Mouse (Mus musculus): ENCODE data around the gene Pbld2. TPM values are rescaled to one million over a fixed set of nuclear protein-coding genes. Genes with fewer than 3 reads are reported as not detected.
A peak's percentile ranks its signal among the peaks of the same experiment; 100 is the strongest.

Gene Pbld2
- polyA plus RNA-seq, 1 experiment from 2014 or later, result 0.42 TPM

DNA sequence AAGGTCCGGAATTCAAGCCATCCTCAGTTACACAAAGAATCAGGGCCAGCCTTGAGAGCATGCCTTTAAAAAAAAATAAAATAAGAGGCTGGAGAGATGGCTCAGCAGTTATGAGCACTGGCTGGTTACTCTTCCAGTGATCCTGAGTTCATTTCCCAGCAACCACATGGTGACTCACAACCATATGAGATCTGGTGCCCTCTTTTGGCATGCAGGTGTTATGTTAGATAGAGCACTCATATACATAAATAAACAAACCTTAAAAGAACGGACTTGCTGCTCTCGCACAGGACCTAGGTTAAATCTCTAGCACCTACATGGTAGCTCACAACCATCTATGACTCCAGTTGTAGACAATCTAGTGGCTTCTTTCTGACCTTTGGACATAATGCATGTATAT, 15.9 kb upstream of the Pbld2 start:
- no peak overlapping the region for H3K4me2 ChIP-seq
- H3K9me3 ChIP-seq (replicated peaks), result no peaks in the 10 kb centered on the region
- peaks cover 72% of the 10 kb centered on the region for H3K36me3 ChIP-seq
- no peak for ATAC-seq (replicated peaks; ENCODE audit: insufficient number of reproducible peaks, insufficient read depth, low FRiP score, low read depth)
- WGBS, result 61% methylated on average over 3 of the region's 3 CpGs
- H3K4me1 ChIP-seq (replicated peaks), result no peaks in the 10 kb centered on the region
- H3K4me3 ChIP-seq, result no peak overlapping the region
- H3K9ac ChIP-seq, result no peak overlapping the region
- no peaks in the 10 kb centered on the region for H3K27me3 ChIP-seq
- H3K27ac ChIP-seq, result no peak overlapping the region

DNA sequence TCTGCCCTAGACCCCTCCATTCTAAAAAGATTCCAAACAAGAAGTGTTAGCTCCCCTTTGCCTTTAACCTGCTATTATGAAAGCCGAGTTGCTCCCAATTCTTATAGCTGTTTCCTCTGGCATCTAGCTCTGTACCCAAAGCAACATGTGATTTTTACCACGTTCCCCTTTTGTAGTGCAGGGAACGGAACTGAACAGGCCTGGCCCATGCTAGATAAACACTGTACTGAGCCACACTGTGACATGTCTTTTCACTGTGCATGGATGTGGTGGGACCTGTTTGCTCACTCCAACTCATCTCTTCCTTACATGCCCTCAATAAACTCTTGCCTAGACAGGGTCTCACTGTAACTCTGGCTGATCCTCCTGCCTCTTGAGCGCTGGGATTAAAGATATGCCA, 13.8 kb upstream of the Pbld2 start:
- H3K27ac ChIP-seq, result no peak overlapping the region
- H3K4me3 ChIP-seq, result no peak overlapping the region
- 75% methylated on average over 4 of the region's 4 CpGs for WGBS
- H3K9me3 ChIP-seq (replicated peaks), result no peaks in the 10 kb centered on the region
- ATAC-seq (replicated peaks; ENCODE audit: insufficient number of reproducible peaks, insufficient read depth, low FRiP score, low read depth), result no peak
- H3K27me3 ChIP-seq, result no peaks in the 10 kb centered on the region
- peaks cover 82% of the 10 kb centered on the region for H3K36me3 ChIP-seq
- H3K4me1 ChIP-seq (replicated peaks), result no peaks in the 10 kb centered on the region
- no peak overlapping the region for H3K4me2 ChIP-seq
- no peak overlapping the region for H3K9ac ChIP-seq

DNA sequence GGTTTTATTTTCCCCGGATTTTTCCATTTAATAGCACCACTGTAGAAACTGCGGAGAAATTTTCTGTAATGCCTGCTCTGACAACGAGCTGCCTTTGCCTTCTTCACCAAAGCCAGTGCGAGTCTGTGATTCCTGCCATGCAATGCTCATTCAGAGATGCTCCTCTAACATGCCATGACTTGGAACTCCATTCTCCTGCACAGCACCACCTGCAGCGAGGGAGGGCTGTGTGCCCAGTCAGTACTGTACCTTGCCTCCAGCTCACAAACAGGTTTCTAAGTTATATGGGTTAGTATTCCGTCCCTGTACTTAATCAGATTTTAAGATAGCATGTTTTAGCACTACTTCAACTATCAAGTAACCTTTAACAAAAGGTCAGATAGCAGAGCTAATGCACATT, 12.6 kb upstream of the Pbld2 start:
- no peak for ATAC-seq (replicated peaks; ENCODE audit: insufficient number of reproducible peaks, insufficient read depth, low FRiP score, low read depth)
- Histone ChIP-seq H3K27me3 (no peaks in the 10 kb centered on the region), H3K9ac (no peak overlapping the region), H3K9me3 (replicated peaks) (no peaks in the 10 kb centered on the region), H3K4me3 (no peak overlapping the region), H3K4me2 (no peak overlapping the region), H3K27ac (no peak overlapping the region), H3K36me3 (peaks cover 83% of the 10 kb centered on the region), H3K4me1 (replicated peaks) (no peaks in the 10 kb centered on the region)
- WGBS, result 85% methylated on average over 6 of the region's 6 CpGs

DNA sequence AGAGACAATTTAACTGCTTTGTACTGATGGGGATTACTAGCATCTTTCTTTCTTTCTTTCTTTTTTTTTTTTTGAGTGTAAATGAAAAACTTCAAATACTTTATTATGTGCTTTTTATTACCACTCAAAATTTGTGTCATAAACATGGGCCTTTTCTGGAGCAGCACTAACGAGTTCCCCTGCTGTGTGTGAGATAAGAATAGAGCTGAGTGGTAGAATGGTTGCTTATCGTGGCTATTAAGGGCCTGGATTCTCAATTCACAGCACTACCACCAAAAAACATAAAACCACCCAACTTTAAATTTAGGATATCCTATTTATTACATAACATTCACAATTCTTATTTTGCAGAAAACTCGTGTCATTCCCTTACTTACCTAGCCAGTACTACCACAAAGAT, 10.6 kb upstream of the Pbld2 start:
- Histone ChIP-seq H3K36me3 (peaks cover 80% of the 10 kb centered on the region), H3K4me3 (no peak overlapping the region), H3K4me1 (replicated peaks) (no peaks in the 10 kb centered on the region; the same call in 1 of the 2 replicates), H3K9me3 (replicated peaks) (no peaks in the 10 kb centered on the region), H3K9ac (no peak overlapping the region), H3K27ac (no peak overlapping the region), H3K4me2 (no peak overlapping the region), H3K27me3 (no peaks in the 10 kb centered on the region)
- no peak for ATAC-seq (replicated peaks; ENCODE audit: insufficient number of reproducible peaks, insufficient read depth, low FRiP score, low read depth)
- WGBS, result 67% methylated on average over 3 of the region's 3 CpGs

DNA sequence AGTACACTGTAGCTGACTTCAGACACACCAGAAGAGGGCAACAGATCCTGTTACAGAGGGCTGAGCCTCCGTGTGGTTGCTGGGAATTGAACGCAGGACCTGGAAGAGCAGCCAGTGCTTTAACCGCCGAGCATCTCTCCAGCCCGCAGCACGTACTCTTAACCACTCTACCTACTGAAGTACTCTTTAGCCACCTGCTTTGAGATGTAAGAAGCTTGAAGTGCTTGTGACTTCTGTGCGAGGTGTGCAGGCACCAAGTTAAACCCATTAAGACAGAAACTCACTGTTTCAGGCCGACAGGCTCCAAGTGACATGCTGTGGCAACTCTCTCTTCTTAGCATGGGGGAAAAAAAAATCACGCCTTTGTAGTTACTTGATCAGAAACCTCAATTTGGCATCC, 9.9 kb upstream of the Pbld2 start:
- ATAC-seq (replicated peaks; ENCODE audit: insufficient number of reproducible peaks, insufficient read depth, low FRiP score, low read depth), result no peak
- H3K27me3 ChIP-seq, result no peaks in the 10 kb centered on the region
- no peak overlapping the region for H3K27ac ChIP-seq
- peaks cover 75% of the 10 kb centered on the region for H3K36me3 ChIP-seq
- H3K9ac ChIP-seq, result no peak overlapping the region
- H3K4me3 ChIP-seq, result no peak overlapping the region
- no peak overlapping the region for H3K4me2 ChIP-seq
- whole genome bisulfite sequencing, result 90% methylated on average over 9 of the region's 9 CpGs
- no peaks in the 10 kb centered on the region for H3K9me3 ChIP-seq (replicated peaks)
- peaks cover 3% of the 10 kb centered on the region for H3K4me1 ChIP-seq (replicated peaks)

DNA sequence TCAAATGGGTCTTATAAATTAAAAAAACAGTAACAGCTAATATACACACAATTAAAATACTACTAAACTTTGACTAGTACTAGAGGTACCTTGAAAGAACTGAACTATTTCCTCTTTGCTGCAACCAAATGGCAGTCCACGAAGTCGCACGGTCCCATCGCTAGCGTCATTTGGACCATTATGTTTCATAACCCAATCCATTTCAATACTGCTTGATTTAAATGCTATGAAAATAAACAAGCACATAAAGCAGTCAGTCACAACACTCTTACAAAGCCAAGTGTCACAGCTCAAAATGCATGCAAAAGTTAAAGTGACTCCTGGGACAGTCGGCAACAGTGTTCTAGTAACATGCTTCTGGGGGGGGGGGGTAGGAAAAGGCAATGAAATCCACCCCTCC, 4.8 kb upstream of the Pbld2 start:
- H3K4me1 ChIP-seq (replicated peaks), result peaks cover 17% of the 10 kb centered on the region
- H3K9me3 ChIP-seq (replicated peaks), result no peaks in the 10 kb centered on the region
- H3K27me3 ChIP-seq, result no peaks in the 10 kb centered on the region
- peaks cover 35% of the 10 kb centered on the region for H3K36me3 ChIP-seq
- no peak overlapping the region for H3K27ac ChIP-seq
- H3K9ac ChIP-seq, result no peak overlapping the region
- WGBS, result 92% methylated on average over 6 of the region's 6 CpGs
- H3K4me3 ChIP-seq, result no peak overlapping the region
- no peak overlapping the region for H3K4me2 ChIP-seq
- no peak for ATAC-seq (replicated peaks; ENCODE audit: insufficient number of reproducible peaks, insufficient read depth, low FRiP score, low read depth)

DNA sequence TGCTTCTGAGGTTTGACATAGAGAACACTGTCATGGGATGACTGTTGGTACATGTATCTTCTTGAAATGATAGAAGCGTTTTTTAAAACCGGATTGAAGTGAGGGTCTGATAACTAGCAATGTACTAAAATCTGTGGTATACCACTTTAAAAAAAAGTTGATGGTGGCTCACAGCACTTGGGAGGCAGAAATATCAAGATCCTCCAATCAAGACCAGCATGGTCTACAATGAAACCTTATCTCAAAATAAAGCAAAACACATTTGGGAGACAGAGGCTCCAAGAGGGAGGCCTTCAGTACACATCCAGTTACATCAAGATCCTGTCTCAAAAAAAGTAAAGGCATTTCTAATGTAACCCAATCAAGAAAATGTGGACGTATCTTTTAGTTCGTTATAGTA, 2.4 kb upstream of the Pbld2 start:
- peak overlapping the region; percentile 95 for H3K9ac ChIP-seq
- 41% methylated on average over 4 of the region's 4 CpGs for WGBS
- H3K27me3 ChIP-seq, result no peaks in the 10 kb centered on the region
- no peak overlapping the region; the same call in 1 of the 2 replicates for H3K27ac ChIP-seq
- H3K36me3 ChIP-seq, result peaks cover 13% of the 10 kb centered on the region
- peaks cover 26% of the 10 kb centered on the region for H3K4me1 ChIP-seq (replicated peaks)
- H3K4me2 ChIP-seq, result peak overlapping the region; percentile 78
- H3K9me3 ChIP-seq (replicated peaks), result no peaks in the 10 kb centered on the region
- H3K4me3 ChIP-seq, result peak overlapping the region; percentile 89
- ATAC-seq (replicated peaks; ENCODE audit: insufficient number of reproducible peaks, insufficient read depth, low FRiP score, low read depth), result no peak

DNA sequence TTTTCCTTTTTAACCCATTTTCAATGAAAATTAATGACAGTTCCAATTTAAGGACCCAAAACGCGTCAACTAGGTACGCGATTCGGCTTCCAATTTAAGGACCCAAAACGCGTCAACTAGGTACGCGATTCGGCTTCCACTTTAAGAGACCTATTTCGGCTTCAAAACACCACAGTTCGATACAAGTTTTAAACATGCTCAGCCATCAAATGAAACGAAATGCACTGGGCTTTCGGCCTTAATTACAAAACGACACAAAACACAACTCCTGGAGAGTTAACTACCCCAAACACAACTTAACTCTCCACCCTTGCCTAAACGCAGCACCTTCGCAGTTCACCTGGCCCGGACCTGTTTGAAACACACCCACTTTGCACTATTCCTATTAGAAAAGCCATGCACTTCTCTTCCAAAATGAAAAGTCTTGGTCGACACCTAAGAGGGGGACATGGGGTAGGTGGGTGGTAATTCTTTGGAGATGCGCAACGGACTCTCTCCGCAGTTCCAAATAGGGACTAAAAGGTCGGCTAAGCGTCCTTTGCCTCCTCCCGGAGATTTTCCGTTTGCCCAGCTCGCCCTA, 1.5 kb upstream of the Pbld2 start:
- Histone ChIP-seq H3K9me3 (replicated peaks) (no peaks in the 10 kb centered on the region), H3K4me2 (peak overlapping the region; percentile 78), H3K9ac (peak overlapping the region; percentile 95), H3K4me1 (replicated peaks) (peaks cover 26% of the 10 kb centered on the region), H3K27me3 (no peaks in the 10 kb centered on the region), H3K27ac (peak overlapping the region; percentile 100), H3K4me3 (peak overlapping the region; percentile 89), H3K36me3 (peaks cover 4% of the 10 kb centered on the region)
- ATAC-seq (replicated peaks; ENCODE audit: insufficient number of reproducible peaks, insufficient read depth, low FRiP score, low read depth), result no peak
- WGBS, result under 1% methylated on average over 27 of the region's 27 CpGs

DNA sequence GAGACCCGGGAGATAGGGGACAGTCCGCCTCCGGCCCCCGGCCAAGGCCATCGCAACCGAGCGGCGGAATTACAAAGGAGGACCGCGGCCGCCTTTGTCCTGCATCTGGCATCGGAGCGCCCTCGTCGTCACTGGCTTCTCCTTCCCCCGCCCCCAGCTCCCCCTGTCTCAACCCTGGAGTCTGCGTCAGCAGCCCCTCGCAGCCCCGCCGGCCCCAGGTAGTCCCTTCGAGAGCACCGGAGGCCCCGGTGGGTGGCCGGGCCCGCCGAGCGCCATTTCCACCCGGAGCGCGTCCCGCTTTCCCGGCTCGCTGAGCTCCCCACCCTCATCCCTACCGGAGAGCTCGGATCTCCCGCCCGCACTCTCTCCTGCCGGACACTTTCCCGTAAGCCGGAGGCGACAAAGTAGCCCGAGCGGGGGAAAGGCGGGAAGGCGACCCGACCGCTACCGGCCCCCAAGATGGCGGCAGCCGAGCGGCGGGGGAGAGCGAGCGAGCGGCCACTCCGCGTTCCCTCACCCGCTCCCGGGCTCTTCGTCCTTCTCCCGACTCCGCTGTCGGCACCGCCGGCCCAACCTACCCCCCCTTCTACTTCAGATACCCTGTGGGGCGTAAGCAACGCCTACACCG, 880 bp upstream of the Pbld2 start:
- H3K9ac ChIP-seq, result peak overlapping the region; percentile 95
- WGBS, result under 1% methylated on average over 68 of the region's 68 CpGs

DNA sequence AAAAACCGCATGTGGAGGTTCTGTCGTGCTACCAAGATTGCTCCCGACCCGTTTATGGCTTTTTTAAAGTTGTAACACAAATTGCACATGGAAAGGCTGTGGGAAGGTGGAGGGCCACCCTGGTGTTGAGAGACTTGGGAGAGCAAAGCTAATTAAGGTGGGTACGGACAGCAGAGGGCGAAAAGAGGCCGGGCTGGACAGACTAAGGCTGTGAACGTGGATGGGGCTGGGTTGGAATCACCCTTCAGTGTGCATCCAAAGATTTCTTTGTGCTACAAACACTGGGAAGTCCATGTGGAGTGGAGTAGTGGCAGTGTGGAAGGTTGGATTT, 430 bp downstream of the Pbld2 start:
- Histone ChIP-seq H3K4me3 (peak overlapping the region; percentile 89), H3K27ac (peak overlapping the region; percentile 100), H3K9ac (peak overlapping the region; percentile 95), H3K36me3 (no peaks in the 10 kb centered on the region), H3K4me1 (replicated peaks) (peaks cover 23% of the 10 kb centered on the region), H3K27me3 (no peaks in the 10 kb centered on the region), H3K4me2 (peak overlapping the region; percentile 78), H3K9me3 (replicated peaks) (no peaks in the 10 kb centered on the region)
- peak; percentile 54 for ATAC-seq (replicated peaks; ENCODE audit: insufficient number of reproducible peaks, insufficient read depth, low FRiP score, low read depth)
- WGBS, result under 1% methylated on average over 8 of the region's 8 CpGs

More for the DNA sequence above, 880 bp upstream of the Pbld2 start:
- H3K9me3 ChIP-seq (replicated peaks), result no peaks in the 10 kb centered on the region
- peaks cover 26% of the 10 kb centered on the region for H3K4me1 ChIP-seq (replicated peaks)
- H3K36me3 ChIP-seq, result no peaks in the 10 kb centered on the region
- H3K27ac ChIP-seq, result peak overlapping the region; percentile 100
- peak overlapping the region; percentile 89 for H3K4me3 ChIP-seq
- H3K4me2 ChIP-seq, result peak overlapping the region; percentile 78
- H3K27me3 ChIP-seq, result no peaks in the 10 kb centered on the region
- peak; percentile 31 for ATAC-seq (replicated peaks; ENCODE audit: insufficient number of reproducible peaks, insufficient read depth, low FRiP score, low read depth)

DNA sequence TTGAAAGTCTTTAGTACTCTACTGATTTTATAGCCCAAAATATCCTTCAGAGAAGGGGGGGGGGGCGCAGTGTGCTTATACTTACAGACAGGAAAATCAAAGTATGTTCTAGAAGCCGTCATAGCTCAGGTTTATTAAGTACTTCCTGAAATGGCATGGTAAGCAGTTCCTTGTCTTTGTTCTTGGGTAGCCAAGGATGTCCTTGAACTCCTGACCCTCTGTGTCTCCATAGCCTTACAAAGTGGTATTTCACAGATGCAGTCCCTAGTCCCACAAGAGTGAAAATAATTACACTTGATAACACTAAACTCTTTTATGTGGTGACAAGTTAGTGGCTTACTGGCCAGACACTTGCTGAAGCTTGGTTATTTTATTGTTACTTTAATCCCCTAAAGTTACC, 901 bp downstream of the Pbld2 start:
- H3K4me1 ChIP-seq (replicated peaks), result peaks cover 23% of the 10 kb centered on the region
- WGBS, result 29% methylated on average over 2 of the region's 2 CpGs
- peak overlapping the region; percentile 78 for H3K4me2 ChIP-seq
- ATAC-seq (replicated peaks; ENCODE audit: insufficient number of reproducible peaks, insufficient read depth, low FRiP score, low read depth), result no peak
- no peaks in the 10 kb centered on the region for H3K9me3 ChIP-seq (replicated peaks)
- H3K9ac ChIP-seq, result peak overlapping the region; percentile 95; the same call in 1 of the 2 replicates
- no peaks in the 10 kb centered on the region for H3K27me3 ChIP-seq
- H3K27ac ChIP-seq, result peak overlapping the region; percentile 100
- no peaks in the 10 kb centered on the region for H3K36me3 ChIP-seq
- H3K4me3 ChIP-seq, result peak overlapping the region; percentile 89

DNA sequence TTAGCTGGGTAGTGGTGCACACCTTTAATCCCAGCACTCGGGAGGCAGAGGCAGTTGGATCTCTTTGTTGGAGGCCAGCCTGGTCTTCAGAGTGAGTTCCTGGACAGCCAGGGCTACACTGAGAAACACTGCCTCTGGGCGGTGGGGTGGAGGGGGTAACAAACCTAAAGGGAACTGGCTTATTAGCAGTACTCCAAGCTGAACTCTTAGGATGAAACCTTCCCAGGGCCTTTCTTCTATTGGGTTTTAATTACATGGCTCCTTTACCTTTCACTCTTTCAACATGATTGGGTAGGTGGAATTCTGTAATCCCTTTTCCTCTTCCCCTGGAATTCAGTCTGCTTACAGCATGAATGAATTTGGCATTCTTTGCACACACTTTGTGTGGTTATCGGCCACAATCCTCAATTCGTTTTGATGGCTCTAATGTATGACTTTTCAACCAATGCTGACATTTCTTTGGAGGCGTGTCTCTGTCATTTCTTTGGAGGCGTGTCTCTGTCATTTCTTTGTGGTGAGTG, 1.4 kb downstream of the Pbld2 start:
- Histone ChIP-seq H3K9me3 (replicated peaks) (no peaks in the 10 kb centered on the region), H3K36me3 (no peaks in the 10 kb centered on the region), H3K27me3 (no peaks in the 10 kb centered on the region), H3K4me3 (0 out of 2 replicates have a peak overlapping the region, but pooled peaks have one; percentile 89), H3K27ac (peak overlapping the region; percentile 100), H3K4me2 (peak overlapping the region; percentile 78; the same call in 1 of the 2 replicates), H3K4me1 (replicated peaks) (peaks cover 22% of the 10 kb centered on the region), H3K9ac (no peak overlapping the region)
- 71% methylated on average over 6 of the region's 6 CpGs for WGBS
- no peak for ATAC-seq (replicated peaks; ENCODE audit: insufficient number of reproducible peaks, insufficient read depth, low FRiP score, low read depth)
